Mouse (Mus musculus): ENCODE data around the gene Kat5. TPM values are rescaled to one million over a fixed set of nuclear protein-coding genes. Genes with fewer than 3 reads are reported as not detected.

Kat5 gene
- 59.7 TPM for polyA plus RNA-seq (2017; shearing (Covaris generic))

GRCm38 (mm10) chr19:5609547-5610404 lies at the start of gene Kat5:
Gene Kat5 (minus strand): TSS chr19:5610237.

GRCm38 (mm10) chr19:5637069-5638047 lies 27.3 kb upstream of the Kat5 start, which contains the start of gene Rela:
Gene Rela (plus strand): TSS chr19:5637483.

GRCm38 (mm10) chr19:5601752-5602541 lies 8.1 kb downstream of the Kat5 start, which contains the start of gene Rnaseh2c:
Gene Rnaseh2c (plus strand): TSS chr19:5601873.

GRCm38 (mm10) chr19:5567534-5568469 lies 42.2 kb downstream of the Kat5 start, which contains the start of gene Ap5b1:
Gene Ap5b1 (plus strand): TSS chr19:5568025.

GRCm38 (mm10) chr19:5560457-5561041 lies 49.5 kb downstream of the Kat5 start, which contains the start of gene Ovol1:
Gene Ovol1 (minus strand): TSS chr19:5560646.

Other genes with a start within 250 kb of the Kat5 start
- gene Eif1ad, start 243.5 kb downstream of the Kat5 start, polyA plus RNA-seq (2017; shearing (Covaris generic)) = 66.3 TPM
- gene Banf1, start 243.1 kb downstream of the Kat5 start, polyA plus RNA-seq (2017; shearing (Covaris generic)) = 350 TPM
- 26.6 TPM for gene Sart1, start 221.5 kb downstream of the Kat5 start, polyA plus RNA-seq (2017; shearing (Covaris generic))
- 1.0 TPM for gene Tsga10ip, start 207.7 kb downstream of the Kat5 start, polyA plus RNA-seq (2017; shearing (Covaris generic))
- 73.1 TPM for gene Drap1, start 185.3 kb downstream of the Kat5 start, polyA plus RNA-seq (2017; shearing (Covaris generic))
- gene AI837181, start 185.1 kb downstream of the Kat5 start, polyA plus RNA-seq (2017; shearing (Covaris generic)) = 14.3 TPM
- gene Fosl1, start 162.7 kb downstream of the Kat5 start, polyA plus RNA-seq (2017; shearing (Covaris generic)) = not detected
- gene Ccdc85b, start 152.3 kb downstream of the Kat5 start, polyA plus RNA-seq (2017; shearing (Covaris generic)) = 3.6 TPM
- 178 TPM for gene Fibp, start 149.6 kb downstream of the Kat5 start, polyA plus RNA-seq (2017; shearing (Covaris generic))
- 115 TPM for gene Ctsw, start 141.7 kb downstream of the Kat5 start, polyA plus RNA-seq (2017; shearing (Covaris generic))
- 2.3 TPM for gene Efemp2, start 136.3 kb downstream of the Kat5 start, polyA plus RNA-seq (2017; shearing (Covaris generic))
- gene Mus81, start 121.8 kb downstream of the Kat5 start, polyA plus RNA-seq (2017; shearing (Covaris generic)) = 70.5 TPM
- gene Cfl1, start 119.8 kb downstream of the Kat5 start, polyA plus RNA-seq (2017; shearing (Covaris generic)) = 4,187 TPM
- gene 1700020D05Rik, start 106.5 kb downstream of the Kat5 start, polyA plus RNA-seq (2017; shearing (Covaris generic)) = 0.27 TPM
- gene Snx32, start 99.7 kb downstream of the Kat5 start, polyA plus RNA-seq (2017; shearing (Covaris generic)) = 18.4 TPM
- gene Ovol1, start 49.6 kb downstream of the Kat5 start, polyA plus RNA-seq (2017; shearing (Covaris generic)) = not detected
- gene Ap5b1, start 42.2 kb downstream of the Kat5 start, polyA plus RNA-seq (2017; shearing (Covaris generic)) = 19.4 TPM
- gene Rnaseh2c, start 8.4 kb downstream of the Kat5 start, polyA plus RNA-seq (2017; shearing (Covaris generic)) = 89.1 TPM
- 165 TPM for gene Rela, start 27.2 kb upstream of the Kat5 start, polyA plus RNA-seq (2017; shearing (Covaris generic))
- gene Sipa1, start 53.5 kb upstream of the Kat5 start, polyA plus RNA-seq (2017; shearing (Covaris generic)) = 46.5 TPM
- 18.1 TPM for gene Map3k11, start 78.5 kb upstream of the Kat5 start, polyA plus RNA-seq (2017; shearing (Covaris generic))
- gene Pcnx3, start 78.7 kb upstream of the Kat5 start, polyA plus RNA-seq (2017; shearing (Covaris generic)) = 47.0 TPM
- 1.3 TPM for gene Kcnk7, start 94.1 kb upstream of the Kat5 start, polyA plus RNA-seq (2017; shearing (Covaris generic))
- gene Ehbp1l1, start 116.1 kb upstream of the Kat5 start, polyA plus RNA-seq (2017; shearing (Covaris generic)) = 60.7 TPM
- gene Fam89b, start 119.4 kb upstream of the Kat5 start, polyA plus RNA-seq (2017; shearing (Covaris generic)) = 60.6 TPM
- 0.86 TPM for gene Ltbp3, start 130.7 kb upstream of the Kat5 start, polyA plus RNA-seq (2017; shearing (Covaris generic))
- gene Scyl1, start 161.2 kb upstream of the Kat5 start, polyA plus RNA-seq (2017; shearing (Covaris generic)) = 50.1 TPM

Data from CD4-positive, CD25-positive, alpha-beta regulatory T cell, adult 9 weeks (primary cell).